Mouse (Mus musculus): Measurements from ENCODE around the gene Ndufa12. TPM values are rescaled to one million over a fixed set of nuclear protein-coding genes. Genes with fewer than 3 reads are reported as not detected.

Gene Ndufa12
- total RNA-seq, 1 experiment: 184 TPM

GRCm38 (mm10) chr10:94263211-94263610 is 64.7 kb downstream of the Ndufa12 start:
- no peaks in the 10 kb centered on the region for H3K36me3 ChIP-seq (ENCODE audit: control insufficient read depth, insufficient read depth, low read length, poor library complexity, severe bottlenecking)
- H3K4me1 ChIP-seq (ENCODE audit: control insufficient read depth in 2 of 2, insufficient read depth in 2 of 2, low read length in 2 of 2, poor library complexity in 1 of 2): 0 out of 4 replicates have a peak, but pooled peaks cover 0 to 6% of the 10 kb centered on the region in 2 experiments
- TF ChIP-seq HCFC1 (IDR thresholded peaks at IDR 0.05; ENCODE audit: borderline replicate concordance, insufficient read depth, low read length) (no peak), CHD2 (IDR thresholded peaks at IDR 0.05; ENCODE audit: low read depth, low read length) (no peak)
- no peak for DNase-seq (ENCODE audit: low read depth, low spot score)
- peak overlapping the region in 1 of 2 experiments; percentile 49; a peak in 2 of 4 replicates for H3K4me3 ChIP-seq (ENCODE audit: insufficient read depth in 1 of 2, low read depth in 1 of 2, low read length in 2 of 2, poor library complexity in 1 of 2, severe bottlenecking in 1 of 2)
- in situ Hi-C loops (cut with MboI; ENCODE audit: low sequenced_read_pairs in 2 of 2, unreplicated experiment in 2 of 2): no loop called here
- no peaks in the 10 kb centered on the region for H3K9me3 ChIP-seq (ENCODE audit: control insufficient read depth, insufficient read depth, low read depth, low read length)
- no peak overlapping the region for H3K9ac ChIP-seq (ENCODE audit: insufficient read depth, low read depth, low read length, poor library complexity, severe bottlenecking)
- H3K27ac ChIP-seq (ENCODE audit: insufficient read depth, low read depth, low read length, poor library complexity, severe bottlenecking): no peak overlapping the region

- Histone ChIP-seq H3K9ac (ENCODE audit: insufficient read depth, low read depth, low read length, poor library complexity, severe bottlenecking) (no peak overlapping the region), H3K4me3 (ENCODE audit: insufficient read depth in 1 of 2, low read depth in 1 of 2, low read length in 2 of 2, poor library complexity in 1 of 2, severe bottlenecking in 1 of 2) (no peak overlapping the region), H3K36me3 (ENCODE audit: control insufficient read depth, insufficient read depth, low read length, poor library complexity, severe bottlenecking) (no peaks in the 10 kb centered on the region), H3K4me1 (ENCODE audit: control insufficient read depth in 2 of 2, insufficient read depth in 2 of 2, low read length in 2 of 2, poor library complexity in 1 of 2) (0 out of 4 replicates have a peak, but pooled peaks cover 0 to 6% of the 10 kb centered on the region in 2 experiments), H3K27ac (ENCODE audit: insufficient read depth, low read depth, low read length, poor library complexity, severe bottlenecking) (no peak overlapping the region), H3K9me3 (ENCODE audit: control insufficient read depth, insufficient read depth, low read depth, low read length) (no peaks in the 10 kb centered on the region)
- TF ChIP-seq MAFK (IDR thresholded peaks at IDR 0.05; ENCODE audit: insufficient read depth, low read depth, low read length) (no peak), CHD2 (IDR thresholded peaks at IDR 0.05; ENCODE audit: low read depth, low read length) (no peak), HCFC1 (IDR thresholded peaks at IDR 0.05; ENCODE audit: borderline replicate concordance, insufficient read depth, low read length) (no peak), ZC3H11A (IDR thresholded peaks at IDR 0.05; ENCODE audit: borderline replicate concordance, low read depth, low read length) (no peak), ZNF384 (IDR thresholded peaks at IDR 0.05; ENCODE audit: low read depth, low read length) (no peak)
- DNase-seq (ENCODE audit: low read depth, low spot score): no peak
- in situ Hi-C loops (cut with MboI; ENCODE audit: low sequenced_read_pairs in 2 of 2, unreplicated experiment in 2 of 2): no loop called here
Measured at GRCm38 (mm10) chr10:94265656-94266542, 67.4 kb downstream of the Ndufa12 start.

Other genes starting within 250 kb of the Ndufa12 start
- 13.6 and 18.8 TPM in 2 replicates for gene Vezt, start 162.9 kb upstream of the Ndufa12 start, total RNA-seq (2012; rRNA removed)
- 3.5 and 4.4 TPM in 2 replicates for gene Fgd6, start 162.7 kb upstream of the Ndufa12 start, total RNA-seq (2012; rRNA removed)
- 6.5 and 8.0 TPM in 2 replicates for gene Nr2c1, start 50.7 kb upstream of the Ndufa12 start, total RNA-seq (2012; rRNA removed)
- not detected in 2 replicates for gene Gm4792, start 100.0 kb downstream of the Ndufa12 start, total RNA-seq (2012; rRNA removed)
- gene Tmcc3, start 113.2 kb downstream of the Ndufa12 start, total RNA-seq (2012; rRNA removed): 5.8 and 7.0 TPM in 2 replicates